ENCODE assay signal across 27 mouse cellular contexts in the genomic region with DNA sequence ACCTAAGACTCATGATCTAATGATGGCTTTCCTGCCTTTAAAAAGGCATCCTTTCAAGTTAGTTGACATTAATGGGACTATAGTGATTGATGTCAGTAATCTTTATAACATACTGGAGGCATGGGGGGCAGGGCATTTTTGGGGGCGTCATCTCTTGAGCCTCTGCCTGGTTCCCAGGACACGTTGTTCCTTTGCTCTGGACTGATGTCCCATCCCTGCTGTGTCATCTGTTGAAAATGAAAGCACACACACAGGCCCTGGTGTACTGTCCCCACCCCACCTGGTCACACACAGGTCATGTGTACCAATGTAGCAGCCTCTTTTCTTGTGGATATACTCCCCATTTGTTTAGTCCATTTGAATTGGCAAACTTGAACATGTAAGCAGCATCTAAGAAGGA. TPM values are rescaled to one million over a fixed set of nuclear protein-coding genes. Genes with fewer than 3 reads are reported as not detected.
DNase-seq lines count a peak whose midpoint lies in the region; TF ChIP-seq lines count a peak whose summit lies in the region.
"Had no signal": no experiment of that assay in that cellular context is flagged by ENCODE, and none has a peak within 500 bp of the region (broad histone marks: within the 10 kb centered on the region; RNA-seq: fewer than 3 reads in every experiment).

No protein-coding gene starts in this region.

- DNase-seq in lung, adult 18-20 months, result peak; percentile 23 to 64
- no peak for DNase-seq in lung, adult 2 months
- peak; percentile 48 for DNase-seq in lung, postnatal 10 days
- peak; percentile 56 for DNase-seq in lung, postnatal 36 days
- no peak for DNase-seq in testis, postnatal 10 days (ENCODE audit: low spot score)
- no peak for DNase-seq in spleen, adult 18-20 months
- DNase-seq: adrenal gland, postnatal 10 days; adrenal gland, postnatal 36 days; B cell, adult 2 months; cerebellum, adult 2 months; cerebellum, adult 9-11 months; cerebellum, postnatal 25 days; forebrain, postnatal 0 days; gastrocnemius, adult 2 months; gastrocnemius, postnatal 14 days; heart, adult 18-20 months; heart, postnatal 10 days; heart, postnatal 36 days had no signal

- no peak for TF ChIP-seq POLR2A in lung, adult 2 months (IDR thresholded peaks at IDR 0.05; ENCODE audit: borderline replicate concordance, extremely low read depth, low read depth, low read length)

- 42% methylated on average over 2 of the region's 2 CpGs for whole genome bisulfite sequencing in lung, adult 2 months

- no peak for TF ChIP-seq CTCF in lung, adult 2 months (IDR thresholded peaks at IDR 0.05; ENCODE audit: insufficient read depth, low read length)

- peaks cover 2% of the 10 kb centered on the region; the same call in 1 of the 2 replicates for H3K4me1 ChIP-seq in lung, adult 2 months (ENCODE audit: control insufficient read depth, insufficient read depth, low read length)
- H3K4me1 ChIP-seq: embryonic facial prominence, embryonic 12.5 days had no signal

- H3K4me3 ChIP-seq in lung, adult 2 months (replicated peaks; ENCODE audit: extremely low read depth, low read depth, low read length), result no peak overlapping the region
- H3K4me3 ChIP-seq: embryonic facial prominence, embryonic 12.5 days; embryonic facial prominence, embryonic 15.5 days; gastrocnemius, adult 2 months; heart, embryonic 12.5 days; heart, embryonic 15.5 days; hindbrain, embryonic 10.5 days; hindbrain, embryonic 13.5 days had no signal

RNA-seq across cellular contexts. Expression of a gene that starts 34.7 kb away (rescaled TPM):
- polyA plus RNA-seq in lung, adult 2 months (2012; rRNA removed), result 12.9 and 19.5 TPM in 2 replicates
- polyA plus RNA-seq: forebrain, embryonic 14.5 days; forebrain, postnatal 0 days; G1E had no signal

RNA-seq across cellular contexts. Expression of a gene that starts 50.0 kb away (rescaled TPM):
- polyA plus RNA-seq in lung, adult 2 months (2012; rRNA removed), result 1.9 and 2.3 TPM in 2 replicates
- polyA plus RNA-seq: forebrain, embryonic 11.5 days; G1E had no signal

RNA-seq across cellular contexts. Expression of a gene that starts 57.4 kb away (rescaled TPM):
- polyA plus RNA-seq in lung, adult 2 months (2012; rRNA removed), result 125 and 161 TPM in 2 replicates

Comparison
In these comparisons a context has a peak if more than half of its experiments do, and no peak if none do; other contexts are left out.
1. DNase-seq: peak in lung, adult 18-20 months (2 of 2), lung, postnatal 10 days (single experiment) and lung, postnatal 36 days (single experiment); none in lung, adult 2 months (single experiment), testis, postnatal 10 days (single experiment) and spleen, adult 18-20 months (0 of 2).